Mouse (Mus musculus): ENCODE results near the gene Nat8f4.
"Not testable (repeated sequence)": the region's sequence is repeated elsewhere in the genome, so short reads cannot be mapped to it uniquely, and the experiment has no call there.

The Nat8f4 gene

GRCm38 (mm10) chr6:85904642-85905061 lies at the start of gene Nat8f4:
Gene Nat8f4 (minus strand): TSS chr6:85904884.
- DNase-seq, result peak; percentile 90

- DNase-seq, result no peak
These were observed 43.9 kb upstream of the Nat8f4 start for GRCm38 (mm10) chr6:85948549-85948948.

GRCm38 (mm10) chr6:85942469-85942868 lies 37.8 kb upstream of the Nat8f4 start:
- DNase-seq, result no peak

GRCm38 (mm10) chr6:85938701-85939100 lies 34.0 kb upstream of the Nat8f4 start:
- no peak for DNase-seq

GRCm38 (mm10) chr6:85936508-85937465 lies 32.1 kb upstream of the Nat8f4 start:
- DNase-seq, result peak; percentile 84

- peak; percentile 17 for DNase-seq
These were observed 31.0 kb upstream of the Nat8f4 start for GRCm38 (mm10) chr6:85935646-85936045.

- no peak for DNase-seq
These were observed 29.4 kb upstream of the Nat8f4 start for GRCm38 (mm10) chr6:85934047-85934446.

GRCm38 (mm10) chr6:85929312-85929711 lies 24.6 kb upstream of the Nat8f4 start:
- no peak for DNase-seq

- DNase-seq, result no peak
These were observed 23.1 kb upstream of the Nat8f4 start for GRCm38 (mm10) chr6:85927476-85928464.

- no peak for DNase-seq
These were observed 22.0 kb upstream of the Nat8f4 start for GRCm38 (mm10) chr6:85926709-85927108.

GRCm38 (mm10) chr6:85923643-85924042 lies 19.0 kb upstream of the Nat8f4 start:
- DNase-seq, result no peak

- DNase-seq, result no peak
These were observed 14.7 kb upstream of the Nat8f4 start for GRCm38 (mm10) chr6:85919401-85919800.

GRCm38 (mm10) chr6:85918341-85918740 lies 13.7 kb upstream of the Nat8f4 start:
- DNase-seq, result not testable (repeated sequence)

- DNase-seq, result no peak
These were observed 11.9 kb upstream of the Nat8f4 start for GRCm38 (mm10) chr6:85916596-85916995.

GRCm38 (mm10) chr6:85915539-85916513 lies 11.1 kb upstream of the Nat8f4 start, which contains the start of gene Nat8f1:
Gene Nat8f1 (minus strand): TSS chr6:85915687.
- peak; percentile 87 for DNase-seq

GRCm38 (mm10) chr6:85915141-85915538 lies 10.5 kb upstream of the Nat8f4 start:
- DNase-seq, result no peak

GRCm38 (mm10) chr6:85911587-85911986 lies 6.9 kb upstream of the Nat8f4 start, which contains the start of gene Tprkb:
Gene Tprkb (plus strand): TSS chr6:85911865.
- no peak for DNase-seq

GRCm38 (mm10) chr6:85909704-85910103 lies 5.0 kb upstream of the Nat8f4 start:
- no peak for DNase-seq

- DNase-seq, result no peak
These were observed 3.7 kb upstream of the Nat8f4 start for GRCm38 (mm10) chr6:85908341-85908740.

- DNase-seq, result not testable (repeated sequence)
These were observed 2.2 kb upstream of the Nat8f4 start for GRCm38 (mm10) chr6:85906911-85907351.

GRCm38 (mm10) chr6:85902303-85902702 lies 2.4 kb downstream of the Nat8f4 start:
- no peak for DNase-seq
